11 mouse cellular contexts compared by ENCODE assay signal in genomic region chr17:73251142-73251502, GRCm38 (mm10).
DNase-seq lines count a peak whose midpoint lies in the region; ATAC-seq and TF ChIP-seq lines count a peak whose summit lies in the region.
"Had no signal": no experiment of that assay in that cellular context is flagged by ENCODE, and none has a peak within 500 bp of the region (broad histone marks: within the 10 kb centered on the region; RNA-seq: fewer than 3 reads in every experiment).

No protein-coding gene starts in this region.

- no peak overlapping the region for H3K9ac ChIP-seq in kidney, embryonic 14.5 days (ENCODE audit: low read depth, low read length)
- no peak overlapping the region for H3K9ac ChIP-seq in forebrain, embryonic 15.5 days (replicated peaks)

- no peak for DNase-seq in kidney, postnatal 25 days
- peak; percentile 65 for DNase-seq in thymus, postnatal 4 days
- DNase-seq in thymus, postnatal 10 days (ENCODE audit: low spot score in 2 of 2) = no peak
- no peak for DNase-seq in yolk sac, embryonic 10.5 days (ENCODE audit: low spot score)
- DNase-seq: heart, postnatal 10 days; right cerebral cortex, postnatal 4 days had no signal

- no peak overlapping the region for H3K4me2 ChIP-seq in kidney, embryonic 14.5 days (replicated peaks; ENCODE audit: low read depth, low read length)
- H3K4me2 ChIP-seq in forebrain, embryonic 15.5 days (replicated peaks) = no peak overlapping the region

- 62% methylated on average over 8 of the region's 8 CpGs for WGBS in kidney, embryonic 14.5 days
- WGBS in forebrain, embryonic 15.5 days = 64% methylated on average over 8 of the region's 8 CpGs

- no peaks in the 10 kb centered on the region for H3K27me3 ChIP-seq in kidney, embryonic 14.5 days (ENCODE audit: control insufficient read depth, insufficient read depth, low read length)
- no peaks in the 10 kb centered on the region for H3K27me3 ChIP-seq in forebrain, embryonic 15.5 days

- 0 out of 2 replicates have a peak, but pooled peaks have one; percentile 18 for TF ChIP-seq POLR2A in embryonic fibroblast, embryonic 13.5 days (IDR thresholded peaks at IDR 0.05; ENCODE audit: low read depth, low read length)

- no peak overlapping the region for H3K4me3 ChIP-seq in kidney, embryonic 14.5 days (ENCODE audit: low read length)
- H3K4me3 ChIP-seq in embryonic fibroblast, embryonic 13.5 days (ENCODE audit: insufficient read depth, low read length) = no peak overlapping the region
- no peak overlapping the region for H3K4me3 ChIP-seq in forebrain, embryonic 15.5 days
- H3K4me3 ChIP-seq: layer of hippocampus, adult 2 months had no signal

- peak; percentile 39; the same call in 1 of the 2 replicates for ATAC-seq in kidney, embryonic 14.5 days (ENCODE audit: low FRiP score, low TSS enrichment)
- no peak for ATAC-seq in forebrain, embryonic 15.5 days (replicated peaks)
- ATAC-seq: activated CD4-positive, CD25-positive, alpha-beta regulatory T cell, adult 4 months had no signal

- H3K36me3 ChIP-seq in kidney, embryonic 14.5 days (ENCODE audit: control insufficient read depth, insufficient read depth, low read length) = no peaks in the 10 kb centered on the region
- no peaks in the 10 kb centered on the region for H3K36me3 ChIP-seq in forebrain, embryonic 15.5 days

- H3K27ac ChIP-seq in kidney, embryonic 14.5 days (ENCODE audit: low read depth, low read length) = no peak overlapping the region
- peak overlapping the region; percentile 73 for H3K27ac ChIP-seq in embryonic fibroblast, embryonic 13.5 days (ENCODE audit: insufficient read depth, low read length)
- H3K27ac ChIP-seq in forebrain, embryonic 15.5 days (replicated peaks) = no peak overlapping the region
- H3K27ac ChIP-seq: layer of hippocampus, adult 2 months had no signal

- 0 out of 2 replicates have a peak, but pooled peaks cover 3% of the 10 kb centered on the region for H3K4me1 ChIP-seq in kidney, embryonic 14.5 days (ENCODE audit: control insufficient read depth, insufficient read depth, low read length)
- H3K4me1 ChIP-seq in embryonic fibroblast, embryonic 13.5 days (ENCODE audit: control insufficient read depth, insufficient read depth, low read length) = peaks cover 6% of the 10 kb centered on the region
- H3K4me1 ChIP-seq in forebrain, embryonic 15.5 days = no peaks in the 10 kb centered on the region

- no peak for TF ChIP-seq CTCF in embryonic fibroblast, embryonic 13.5 days (IDR thresholded peaks at IDR 0.05; ENCODE audit: borderline replicate concordance, insufficient read depth, low read length)

- H3K9me3 ChIP-seq in kidney, embryonic 14.5 days (ENCODE audit: control insufficient read depth, low read length) = no peaks in the 10 kb centered on the region
- H3K9me3 ChIP-seq in forebrain, embryonic 15.5 days = no peaks in the 10 kb centered on the region
